Mouse (Mus musculus) bone marrow macrophage, adult 2 months (primary cell): ENCODE measurements around the gene Ndufs8.
"Not testable (repeated sequence)": the region's sequence is repeated elsewhere in the genome, so short reads cannot be mapped to it uniquely, and the experiment has no call there.

Source experiments
- CTCF ChIP-seq: IDR thresholded peaks from 2 replicates; pipeline ENCODE4 v1.5.1; 2012; ENCODE audit warnings: low read depth, mild to moderate bottlenecking, low read length, moderate library complexity
- POLR2A ChIP-seq: IDR thresholded peaks from 2 replicates; pipeline ENCODE4 v1.6.1; 2012; ENCODE audit warnings: mild to moderate bottlenecking, low read depth, low read length, borderline replicate concordance

- not testable (repeated sequence) for TF ChIP-seq CTCF, POLR2A
Measured at GRCm38 (mm10) chr19:3961805-3962204, 49.2 kb upstream of the Ndufs8 start.
